Mouse (Mus musculus) C2C12 (cell line): Measurements from ENCODE around the gene Nsd2.

Experiments used
- CTCF ChIP-seq: IDR thresholded peaks from one replicate; pipeline ENCODE4 v1.5.1; 2011; ENCODE audit not compliant: control insufficient read depth, insufficient read depth, insufficient read length
- USF1 ChIP-seq: IDR thresholded peaks from one replicate; pipeline ENCODE4 v1.6.1; 2011; ENCODE audit warnings: low read depth, mild to moderate bottlenecking, control low read depth, moderate library complexity

DNA sequence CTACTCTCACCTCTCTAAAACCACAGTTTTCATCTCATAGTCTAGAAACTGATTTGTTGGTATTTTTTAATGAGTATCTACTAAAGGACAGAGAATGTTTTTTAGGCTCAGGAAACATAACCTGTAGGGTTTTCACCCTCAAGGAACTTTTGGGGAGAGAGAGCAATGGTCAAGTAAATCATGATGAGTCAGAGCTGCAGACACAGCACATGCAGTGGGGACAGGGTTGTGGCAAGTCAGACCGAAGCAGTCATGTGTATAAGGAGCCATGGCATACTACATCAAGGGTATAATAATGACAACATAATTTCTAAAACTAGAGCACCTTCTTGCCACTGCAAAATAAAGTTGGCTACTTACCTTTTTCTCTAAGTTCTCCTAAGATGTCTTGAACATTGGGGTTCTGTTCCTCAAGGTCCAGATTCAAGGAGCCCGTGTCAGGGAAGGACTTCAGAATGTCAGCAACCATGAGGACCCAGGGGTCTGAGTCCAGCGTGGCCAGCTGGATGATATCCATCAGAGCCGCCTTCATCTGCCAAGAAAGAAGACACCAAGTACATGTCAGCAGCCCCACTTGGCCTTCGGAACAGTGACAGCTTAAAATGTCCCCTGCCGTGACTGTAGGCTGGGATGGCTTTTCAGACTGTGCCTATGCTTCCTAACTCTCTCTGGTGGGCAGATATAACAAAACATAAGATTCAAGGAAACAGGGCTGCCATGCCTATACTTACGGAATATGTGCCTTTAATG, 101.1 kb downstream of the Nsd2 start:
- TF ChIP-seq CTCF, result no peak
- TF ChIP-seq USF1, result no peak
